Mouse (Mus musculus) left cerebral cortex, adult 2 months (tissue): ENCODE measurements around the gene Guca2a. TPM values are rescaled to one million over a fixed set of nuclear protein-coding genes. Genes with fewer than 3 reads are reported as not detected.
A peak's percentile ranks its signal among the peaks of the same experiment; 100 is the strongest.
"Not testable (repeated sequence)": the region's sequence is repeated elsewhere in the genome, so short reads cannot be mapped to it uniquely, and the experiment has no call there.

ENCODE experiments used
- DNase-seq, 2 experiments: peaks; one replicate each; pipeline ENCODE4 v3.0.0; 2021 to 2022; ENCODE audit warnings: low spot score in 2 of 2, mixed read lengths in 1 of 2; ENCODE audit errors: extremely low spot score in 1 of 2
- H3K27ac ChIP-seq: fragments of 200-600 bp; 2 replicates; pipeline ENCODE4 v1.8.1; 2022
- H3K4me3 ChIP-seq: fragments of 200-600 bp; 2 replicates; pipeline ENCODE4 v1.8.1; 2022
- CTCF ChIP-seq: fragments of 200-600 bp; IDR thresholded peaks from 2 replicates; pipeline ENCODE4 v1.8.1; 2022; ENCODE audit warnings: antibody characterized with exemption, mild to moderate bottlenecking, moderate library complexity
- intact Hi-C: fragments of 180-260 bp; cut with DNase I; formaldehyde crosslinking; loops from one replicate; pipeline ENCODE4 v1.15.1; 2025
- total RNA-seq, 2 experiments: library from RNA; stranded (reverse); gene quantifications; 2 replicates each; pipeline ENCODE4 v1.2.3; 2021

Gene Guca2a
- total RNA-seq, 2 experiments from 2014 or later = not detected

- intact Hi-C loops = loop anchor here (10.0 kb wide), 1 partner anchor 384 kb away; no protein-coding TSS in a partner anchor
- not testable (repeated sequence) for DNase-seq, H3K27ac ChIP-seq, H3K4me3 ChIP-seq
- TF ChIP-seq CTCF = peak; percentile 40
Measured at GRCm38 (mm10) chr4:119628363-119628762, 9.1 kb upstream of the Guca2a start.

GRCm38 (mm10) chr4:119631115-119631919 is 6.2 kb upstream of the Guca2a start:
- intact Hi-C loops = loop anchor here (2.0 to 5.0 kb wide), 3 partner anchors 35 to 496 kb away; no protein-coding TSS in a partner anchor
- Histone ChIP-seq H3K27ac (no peak overlapping the region), H3K4me3 (no peak overlapping the region)
- DNase-seq = peak; percentile 45 to 73
- TF ChIP-seq CTCF = peak; percentile 85

GRCm38 (mm10) chr4:119632721-119633120 is 4.8 kb upstream of the Guca2a start:
- intact Hi-C loops = loop anchor here (5.0 kb wide), 2 partner anchors 180 to 495 kb away; no protein-coding TSS in a partner anchor

DNA sequence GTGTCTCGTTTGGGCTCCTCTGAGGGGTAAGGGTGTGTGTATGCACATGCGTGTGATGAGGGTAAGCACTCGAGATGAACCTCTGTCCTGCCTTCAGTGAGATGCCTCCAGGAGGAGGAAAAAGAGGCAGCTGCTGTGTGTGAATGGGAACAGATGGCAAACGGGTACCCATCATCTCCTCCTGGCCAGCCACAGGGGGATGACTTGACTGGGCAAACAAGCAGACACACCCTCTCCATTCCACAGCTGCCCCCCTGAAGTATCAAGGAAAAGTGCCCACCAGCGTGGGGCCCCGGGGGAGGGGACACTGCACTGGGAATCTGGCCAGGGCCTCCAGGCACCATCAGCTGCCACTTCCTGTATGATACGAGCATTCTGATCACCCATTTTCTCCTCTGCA is 4.2 kb upstream of the Guca2a start:
- no peak for TF ChIP-seq CTCF
- H3K27ac ChIP-seq = no peak overlapping the region
- H3K4me3 ChIP-seq = no peak overlapping the region
- no peak for DNase-seq
- intact Hi-C loops = loop anchor here (5.0 kb wide), 2 partner anchors 179 to 494 kb away; no protein-coding TSS in a partner anchor

More at GRCm38 (mm10) chr4:119632721-119633120, 4.8 kb upstream of the Guca2a start:
- Histone ChIP-seq H3K4me3 (no peak overlapping the region), H3K27ac (no peak overlapping the region)
- DNase-seq = no peak
- no peak for TF ChIP-seq CTCF

GRCm38 (mm10) chr4:119633948-119634347 is 3.6 kb upstream of the Guca2a start:
- TF ChIP-seq CTCF = no peak
- DNase-seq = no peak
- Histone ChIP-seq H3K27ac (no peak overlapping the region), H3K4me3 (no peak overlapping the region)
- intact Hi-C loops = loop anchor here (5.0 kb wide), 2 partner anchors 178 to 493 kb away; no protein-coding TSS in a partner anchor

DNA sequence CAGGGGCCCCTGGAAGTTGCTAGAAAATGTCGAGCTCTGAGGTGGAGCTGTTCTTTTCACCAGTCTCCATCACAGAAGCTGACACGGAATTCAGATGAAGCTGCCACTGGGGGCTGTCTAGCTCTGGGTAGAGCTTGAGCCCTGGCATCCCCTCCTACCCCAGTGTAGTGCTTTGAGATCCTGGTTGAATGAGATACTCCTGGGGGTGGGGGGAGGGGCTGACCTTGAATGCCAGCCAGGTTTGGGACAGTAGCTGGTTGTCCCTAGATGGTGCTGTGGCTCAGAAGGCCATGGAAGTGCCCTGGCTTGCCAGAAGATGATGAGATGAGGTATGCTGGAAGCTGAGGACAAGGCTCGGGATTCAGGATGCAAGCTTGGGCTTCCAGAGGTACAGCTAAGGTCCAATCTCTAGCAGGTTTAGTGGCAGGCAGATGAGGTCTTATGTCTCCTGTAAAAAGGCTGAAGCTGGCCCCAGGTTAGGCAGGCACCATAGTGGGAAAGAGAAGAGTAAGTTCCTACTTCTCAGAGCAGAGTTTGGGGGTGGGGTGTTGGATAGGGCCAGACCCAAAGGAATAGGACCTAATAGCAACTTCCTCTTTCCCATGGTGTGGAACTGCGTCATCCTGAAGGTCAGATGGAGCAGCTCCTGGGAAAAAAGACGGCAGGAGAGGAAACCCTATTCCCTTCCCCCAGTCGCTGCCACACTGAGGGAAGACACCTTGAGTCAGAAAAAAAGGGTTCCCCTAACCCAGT is 2.4 kb upstream of the Guca2a start:
- DNase-seq = peak in 1 of 2 experiments; percentile 6
- no peak overlapping the region for H3K4me3 ChIP-seq
- TF ChIP-seq CTCF = no peak; the same call in 1 of the 2 replicates
- no peak overlapping the region for H3K27ac ChIP-seq
- intact Hi-C loops = loop anchor here (5.0 kb wide), 2 partner anchors 177 to 492 kb away; no protein-coding TSS in a partner anchor

DNA sequence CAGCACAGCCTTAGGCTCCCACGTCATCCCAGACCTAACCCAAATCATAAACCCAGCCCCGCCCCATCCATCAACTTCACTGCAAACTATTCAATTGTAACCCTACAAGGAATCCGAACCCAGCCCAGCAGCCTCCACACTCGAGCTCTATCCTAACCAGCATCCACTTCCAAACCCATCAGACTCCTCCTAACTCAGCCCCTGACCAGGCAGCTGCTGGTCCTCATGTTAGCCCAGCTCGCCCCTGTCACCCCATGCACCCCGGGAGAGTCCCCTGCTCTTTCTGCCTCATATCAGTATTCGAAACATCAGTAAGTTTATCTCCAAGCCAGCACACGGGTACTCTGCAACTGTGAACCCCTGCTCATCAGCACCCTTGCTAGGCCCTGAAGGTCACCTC is 1.8 kb upstream of the Guca2a start:
- H3K4me3 ChIP-seq = no peak overlapping the region
- no peak for TF ChIP-seq CTCF
- intact Hi-C loops = no loop called here

DNA sequence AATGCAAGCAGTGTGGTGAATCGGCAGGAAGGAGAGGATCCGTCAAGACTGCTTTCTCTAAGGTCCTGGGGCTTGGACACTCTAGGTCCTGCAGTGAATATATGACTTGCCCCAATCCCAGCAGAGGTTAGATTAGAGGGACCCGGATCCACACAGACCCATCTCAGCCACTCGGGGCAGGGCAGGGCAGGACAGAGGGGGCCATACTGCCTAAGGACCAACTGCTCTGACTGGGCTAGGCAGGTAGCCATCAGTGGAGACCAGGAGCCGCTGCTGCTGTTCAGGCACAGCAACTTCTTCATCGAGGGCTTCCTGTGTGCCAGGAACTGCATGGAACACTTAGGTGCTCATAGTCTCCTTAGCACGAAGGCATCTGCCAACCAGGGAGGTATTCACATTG is 773 bp upstream of the Guca2a start:
- Histone ChIP-seq H3K27ac (no peak overlapping the region), H3K4me3 (no peak overlapping the region)
- intact Hi-C loops = no loop called here
- peak in 1 of 2 experiments; percentile 9 for DNase-seq
- TF ChIP-seq CTCF = no peak

More for the DNA sequence above, 1.8 kb upstream of the Guca2a start:
- no peak for DNase-seq
- H3K27ac ChIP-seq = no peak overlapping the region

DNA sequence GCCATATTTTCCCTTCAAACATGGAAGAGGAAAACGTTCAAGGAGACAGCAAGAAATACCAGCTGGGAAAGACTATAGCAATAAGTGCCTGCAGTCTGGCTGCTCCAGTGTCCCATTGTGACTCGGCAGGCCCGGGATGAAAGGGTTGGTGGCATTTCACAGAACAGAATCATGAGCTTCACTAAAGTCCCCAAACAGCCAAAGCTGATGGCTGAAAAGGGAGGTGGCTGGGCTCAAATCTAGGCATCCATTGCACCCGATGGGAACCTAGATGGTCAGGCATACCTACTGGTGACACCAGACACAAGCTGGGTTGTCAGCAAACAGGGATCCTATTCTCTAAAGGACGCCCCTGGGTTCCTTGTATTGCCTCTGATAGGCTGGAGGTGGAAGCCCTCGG is 442 bp downstream of the Guca2a start:
- intact Hi-C loops = no loop called here
- no peak for TF ChIP-seq CTCF
- no peak for DNase-seq

GRCm38 (mm10) chr4:119638656-119639055 is 1.2 kb downstream of the Guca2a start:
- intact Hi-C loops = no loop called here
- DNase-seq = no peak
- H3K4me3 ChIP-seq = no peak overlapping the region
- TF ChIP-seq CTCF = no peak
- H3K27ac ChIP-seq = no peak overlapping the region

More for the DNA sequence above, 442 bp downstream of the Guca2a start:
- H3K27ac ChIP-seq = no peak overlapping the region
- H3K4me3 ChIP-seq = no peak overlapping the region

- Histone ChIP-seq H3K27ac (no peak overlapping the region), H3K4me3 (no peak overlapping the region)
- no peak for TF ChIP-seq CTCF
- intact Hi-C loops = no loop called here
- DNase-seq = no peak
Measured at GRCm38 (mm10) chr4:119642666-119643065, 5.2 kb downstream of the Guca2a start.

DNA sequence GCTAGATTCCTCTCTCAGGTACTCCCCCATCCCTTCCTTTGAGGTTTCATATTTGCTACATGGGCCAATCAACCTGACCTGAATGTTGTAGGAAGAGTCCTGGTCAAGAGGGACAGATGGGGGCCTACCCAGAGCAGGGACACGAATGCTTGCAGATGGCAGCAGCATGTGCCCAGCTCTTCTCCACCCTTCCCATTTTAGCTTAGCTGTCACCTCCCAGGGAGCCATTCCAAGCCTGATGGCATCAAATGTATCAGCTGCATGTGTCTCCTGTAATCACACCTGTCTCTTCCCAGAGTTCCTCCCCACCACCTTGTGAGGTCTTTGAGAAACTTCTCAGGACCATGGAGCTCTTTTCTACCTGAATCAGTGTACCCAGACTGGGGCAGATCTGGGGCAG is 19.5 kb downstream of the Guca2a start:
- TF ChIP-seq CTCF = no peak
- intact Hi-C loops = no loop called here
- H3K27ac ChIP-seq = no peak overlapping the region

More for the DNA sequence above, 19.5 kb downstream of the Guca2a start:
- DNase-seq = no peak
- no peak overlapping the region for H3K4me3 ChIP-seq
